Mouse (Mus musculus): ENCODE results near the gene Twist2. TPM values are rescaled to one million over a fixed set of nuclear protein-coding genes. Genes with fewer than 3 reads are reported as not detected.
A peak's percentile ranks its signal among the peaks of the same experiment; 100 is the strongest.

The Twist2 gene
- polyA plus RNA-seq, 3 experiments from 2014 or later, result not detected

DNA sequence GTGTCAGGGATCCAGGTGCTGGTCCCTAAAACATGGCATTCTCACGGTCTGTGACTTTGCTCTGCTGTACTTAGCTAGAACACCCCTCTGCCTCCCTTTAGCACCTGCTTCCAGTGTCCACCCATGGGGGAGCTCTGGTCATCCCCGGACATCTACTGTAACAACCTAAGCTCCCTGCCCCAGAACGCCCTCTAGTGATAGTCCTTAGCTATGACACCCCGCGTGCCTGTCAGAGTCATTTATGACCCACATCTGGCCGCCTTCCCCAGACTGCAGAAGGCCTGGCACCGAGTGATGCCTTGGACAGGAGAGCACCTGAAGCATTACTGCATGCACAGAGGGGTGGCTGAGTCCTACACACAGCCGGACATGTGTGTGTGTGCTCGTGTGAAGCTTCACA lies 18.0 kb downstream of the Twist2 start:
- ATAC-seq, result no peak

DNA sequence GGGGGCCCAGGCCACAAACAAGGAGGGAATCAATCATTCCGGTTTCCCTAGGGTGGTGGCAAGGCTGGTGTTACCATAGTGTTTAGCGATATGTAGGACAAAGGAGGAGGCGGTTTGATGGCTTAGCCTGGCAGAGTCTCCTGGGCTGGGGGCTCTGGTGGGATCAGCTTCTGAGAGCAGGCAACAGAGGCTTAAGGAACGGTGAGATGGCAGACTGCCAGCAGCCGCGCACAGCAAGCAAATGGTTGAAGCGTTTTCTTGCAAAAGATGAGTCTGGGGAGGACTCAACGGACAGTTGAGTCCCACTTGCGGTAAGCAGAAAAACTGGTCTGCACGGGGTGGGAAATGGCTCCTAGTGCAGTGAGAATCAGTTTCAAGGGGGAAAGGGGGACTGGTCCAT lies 19.3 kb downstream of the Twist2 start:
- ATAC-seq, result no peak

DNA sequence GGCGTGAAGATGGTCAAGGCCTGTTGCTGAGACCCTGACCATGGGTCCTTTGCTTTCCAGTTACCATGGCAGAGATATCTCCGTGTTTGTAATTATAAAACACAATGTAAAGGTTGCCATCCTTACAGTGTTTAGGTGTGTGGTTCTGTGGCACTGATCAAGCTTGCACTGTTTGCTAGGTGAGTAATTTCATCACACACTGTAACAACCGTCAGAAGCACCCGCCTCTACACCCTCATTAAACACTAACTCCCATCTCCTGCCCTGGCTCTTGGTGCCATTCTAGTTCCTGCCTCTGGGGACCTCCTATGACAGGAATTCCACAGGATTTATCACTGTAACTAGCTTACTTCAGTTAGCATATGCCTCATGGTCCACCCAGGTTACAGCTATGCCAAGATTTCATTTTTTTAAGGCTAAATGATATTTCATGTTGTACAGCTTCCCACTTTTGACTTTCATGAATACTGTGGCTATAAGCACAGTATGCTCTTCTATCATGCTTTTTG lies 21.1 kb downstream of the Twist2 start:
- no peak for ATAC-seq

DNA sequence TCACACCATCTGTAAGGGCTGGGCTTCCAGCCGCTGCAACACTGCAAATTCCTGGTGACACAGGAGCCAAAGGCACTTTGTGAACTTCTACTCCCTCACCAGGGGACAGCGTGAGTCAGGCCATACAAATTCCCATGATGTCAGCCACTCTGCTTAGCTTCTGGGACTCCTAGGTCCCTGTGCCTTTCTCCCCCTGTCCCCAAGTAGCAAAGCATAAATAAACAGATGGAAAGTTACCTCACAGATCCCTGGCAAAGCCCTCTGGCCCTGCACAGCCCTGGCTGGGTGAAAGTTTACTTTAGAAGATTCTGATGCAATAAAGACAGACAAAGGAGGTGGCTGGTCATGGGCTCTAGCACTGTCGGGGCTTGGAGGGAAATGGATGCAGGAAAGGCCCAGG lies 22.3 kb downstream of the Twist2 start:
- ATAC-seq, result no peak

DNA sequence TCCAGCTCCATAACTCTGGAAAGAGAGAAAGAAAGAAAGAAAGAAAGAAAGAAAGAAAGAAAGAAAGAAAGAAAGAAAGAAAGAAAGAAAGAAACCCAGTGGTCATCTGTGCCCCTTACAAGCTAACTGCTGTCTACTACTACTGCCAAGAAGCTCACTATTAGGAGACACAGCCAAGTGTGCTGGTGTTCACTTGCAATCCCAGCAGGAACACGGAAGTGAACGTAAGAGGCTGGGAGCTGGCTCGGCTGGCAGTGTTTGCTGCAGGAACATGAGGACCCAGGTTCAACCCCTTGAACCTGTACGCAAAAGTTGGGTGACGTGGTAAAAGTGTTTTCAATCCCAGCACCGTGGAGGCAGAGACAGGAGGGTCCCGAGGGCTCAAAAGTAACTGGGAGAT lies 22.7 kb downstream of the Twist2 start:
- ATAC-seq, result no peak

DNA sequence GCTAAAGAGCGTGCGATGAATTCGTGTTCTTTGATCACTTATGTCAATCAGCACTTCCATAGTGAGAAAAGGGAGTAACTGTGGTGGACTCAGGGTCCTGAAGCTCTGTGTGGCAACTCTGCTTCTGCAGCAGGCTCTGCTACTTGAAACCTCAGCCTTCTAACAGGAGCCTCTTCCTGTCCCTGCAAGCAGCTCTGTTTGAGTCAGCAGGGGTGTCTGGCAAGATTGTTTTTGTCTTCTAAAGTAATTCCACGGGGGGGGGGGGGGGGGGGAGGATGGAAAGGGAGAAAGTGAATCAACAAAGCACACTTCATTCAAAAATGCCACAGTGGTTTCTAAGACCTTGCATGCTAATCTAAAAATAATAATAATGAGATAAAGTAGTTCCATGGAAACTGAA lies 24.0 kb downstream of the Twist2 start:
- ATAC-seq, result peak; percentile 86

DNA sequence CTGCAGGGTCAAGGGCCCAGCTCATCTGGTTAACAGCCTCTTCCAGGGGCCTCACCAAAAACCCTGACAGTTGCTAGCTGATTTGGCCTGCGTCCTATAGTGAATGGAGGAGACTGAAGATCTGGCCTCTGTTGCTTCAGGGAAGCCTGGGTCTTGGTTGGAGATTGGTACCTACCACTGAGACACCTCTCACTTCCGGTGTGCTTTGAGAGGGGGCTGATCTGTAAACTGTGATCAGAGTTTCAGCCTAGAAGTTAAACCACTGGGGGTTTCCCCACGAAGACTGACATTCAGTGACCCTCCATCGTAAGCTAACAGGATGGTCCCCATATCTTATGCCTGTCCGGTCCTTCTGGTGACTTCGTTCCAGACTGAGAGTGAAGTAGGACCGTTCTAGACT lies 30.7 kb downstream of the Twist2 start:
- peak; percentile 79 for ATAC-seq

DNA sequence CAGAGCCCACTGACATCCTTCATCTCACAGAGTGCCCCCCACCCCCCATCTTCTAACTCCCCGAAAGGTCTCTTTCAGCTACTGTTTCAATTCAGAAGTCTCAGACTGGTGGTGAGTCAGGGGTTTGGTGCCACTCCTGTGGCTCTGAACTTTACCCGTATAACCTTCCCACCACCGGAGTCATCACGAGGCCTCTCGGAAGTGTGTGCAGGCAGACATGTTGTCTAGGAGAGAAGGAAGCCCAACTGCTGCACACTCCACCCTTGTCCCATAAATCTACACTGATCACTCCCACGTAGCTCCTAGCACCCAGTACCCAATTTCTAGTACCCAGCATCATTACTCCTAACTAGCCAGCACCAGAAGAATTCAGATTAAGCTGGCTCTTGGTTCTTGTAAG lies 38.3 kb downstream of the Twist2 start:
- no peak for ATAC-seq

DNA sequence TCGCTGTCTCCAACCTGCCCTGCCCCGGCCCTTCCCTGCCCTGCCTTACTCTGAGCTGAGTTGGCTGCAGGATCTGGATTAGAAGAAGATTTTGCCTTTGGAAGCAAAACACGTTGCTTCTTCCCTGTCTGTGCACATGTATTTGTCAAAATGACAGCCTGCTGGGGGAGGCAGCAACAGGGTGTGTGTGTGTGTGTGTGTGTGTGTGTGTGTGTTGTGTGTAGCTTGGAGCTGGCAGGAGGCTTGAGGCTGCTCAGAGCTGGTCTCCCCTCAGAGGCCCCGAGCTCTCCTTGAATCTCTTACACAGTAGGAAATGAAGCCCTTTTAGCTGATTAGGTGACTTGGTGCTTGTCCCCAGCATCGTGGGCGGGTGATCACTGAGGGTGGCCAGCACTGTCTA lies 38.7 kb downstream of the Twist2 start:
- no peak for ATAC-seq

DNA sequence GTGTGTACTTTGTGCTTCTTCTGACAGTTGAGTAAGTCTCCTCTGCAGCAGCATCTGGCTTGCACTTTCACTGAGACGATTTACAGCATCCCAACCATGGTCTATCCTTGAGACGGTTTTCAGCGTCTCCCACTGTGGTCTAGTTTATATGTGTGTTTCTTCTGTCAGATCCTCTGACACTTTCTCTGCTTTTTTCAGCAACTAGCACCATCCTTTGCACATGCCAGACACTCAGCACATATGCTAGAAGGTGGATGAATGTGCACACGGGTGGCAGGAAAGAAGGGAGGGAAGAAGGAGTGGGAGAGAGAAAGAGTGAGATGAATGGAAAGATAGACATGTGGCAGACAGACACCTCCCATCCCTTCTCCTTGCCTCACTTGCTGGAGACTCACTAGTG lies 43.0 kb downstream of the Twist2 start:
- ATAC-seq, result no peak

DNA sequence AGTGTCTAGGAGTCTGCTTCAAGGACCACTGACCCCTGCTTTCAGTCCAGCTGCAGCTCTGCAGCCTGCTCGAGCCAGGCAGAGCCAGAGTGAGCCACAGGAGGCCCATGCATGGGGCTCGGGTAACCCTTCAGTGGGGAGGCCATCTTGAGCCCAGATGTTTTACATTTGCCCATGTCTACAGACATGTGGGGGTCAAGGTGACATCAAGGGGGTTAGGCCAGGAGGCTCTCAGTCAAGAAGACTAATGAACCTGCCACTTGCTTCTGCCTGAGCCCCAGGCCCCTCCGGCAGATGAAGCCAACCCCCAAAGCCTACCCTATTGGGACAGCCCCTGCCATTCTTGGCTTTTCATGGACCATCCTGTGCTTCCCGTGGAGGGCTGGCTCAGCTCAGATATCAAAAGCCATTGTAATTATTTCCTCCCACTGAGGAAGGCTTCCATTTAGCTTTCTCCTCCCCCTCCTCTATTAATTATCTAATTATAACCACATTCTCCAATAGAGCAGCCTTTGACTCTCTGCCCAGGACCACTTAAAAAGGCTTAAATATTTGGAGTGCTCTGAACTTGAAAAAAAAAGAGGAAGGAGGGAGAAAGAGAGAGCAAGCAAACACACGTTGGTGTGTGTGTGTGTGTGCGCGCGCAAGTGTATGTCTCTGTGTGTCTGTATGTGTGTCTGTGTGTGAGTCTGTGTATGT lies 43.6 kb downstream of the Twist2 start:
- no peak for ATAC-seq

DNA sequence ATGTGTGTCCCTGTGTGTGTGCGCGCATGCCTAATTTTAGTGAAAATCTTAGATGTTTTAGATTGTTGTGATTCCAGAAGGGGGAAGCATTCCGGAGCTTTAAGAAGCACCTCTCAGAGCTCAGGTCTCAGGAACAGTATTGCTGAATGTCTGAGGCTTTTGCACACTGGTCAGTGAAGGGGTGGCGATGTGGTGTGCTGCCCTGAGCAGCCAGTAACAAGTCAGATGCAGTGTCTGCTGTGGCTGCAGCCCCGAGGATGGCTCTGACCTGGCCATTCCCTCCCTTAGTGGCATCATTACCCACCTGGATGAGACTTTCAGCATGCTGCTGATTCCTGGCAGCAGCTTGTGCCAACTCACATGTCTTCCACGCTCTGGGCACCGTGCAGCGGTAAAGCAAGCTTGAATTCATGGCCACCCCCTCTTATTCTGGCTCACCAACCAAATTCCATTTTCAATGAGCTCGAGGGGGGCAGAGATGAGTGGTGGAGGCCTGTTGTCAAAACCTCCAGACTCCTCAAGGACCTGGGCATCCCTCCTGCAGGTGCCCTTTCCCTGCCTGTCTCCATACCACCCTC lies 44.2 kb downstream of the Twist2 start:
- ATAC-seq, result no peak

DNA sequence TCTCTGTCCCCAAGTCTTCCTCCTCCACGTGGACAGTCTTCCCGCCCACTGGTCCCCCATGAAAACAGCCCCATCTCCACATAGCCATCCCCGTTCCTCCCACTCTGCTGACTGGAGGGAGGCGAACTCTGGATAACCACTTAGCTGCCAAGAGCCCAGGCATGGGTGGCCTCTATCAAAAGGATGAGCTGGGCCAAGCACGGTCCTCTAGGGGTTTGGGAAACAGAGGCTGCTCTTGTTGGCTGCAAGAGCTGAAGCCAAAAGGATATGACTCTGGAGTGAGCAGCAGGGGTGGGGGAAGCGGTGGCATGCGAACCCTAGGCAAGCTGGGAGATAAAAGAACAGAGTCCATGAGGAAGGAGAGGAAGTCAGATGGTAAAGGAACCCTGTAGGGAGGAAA lies 50.0 kb downstream of the Twist2 start:
- ATAC-seq, result no peak

DNA sequence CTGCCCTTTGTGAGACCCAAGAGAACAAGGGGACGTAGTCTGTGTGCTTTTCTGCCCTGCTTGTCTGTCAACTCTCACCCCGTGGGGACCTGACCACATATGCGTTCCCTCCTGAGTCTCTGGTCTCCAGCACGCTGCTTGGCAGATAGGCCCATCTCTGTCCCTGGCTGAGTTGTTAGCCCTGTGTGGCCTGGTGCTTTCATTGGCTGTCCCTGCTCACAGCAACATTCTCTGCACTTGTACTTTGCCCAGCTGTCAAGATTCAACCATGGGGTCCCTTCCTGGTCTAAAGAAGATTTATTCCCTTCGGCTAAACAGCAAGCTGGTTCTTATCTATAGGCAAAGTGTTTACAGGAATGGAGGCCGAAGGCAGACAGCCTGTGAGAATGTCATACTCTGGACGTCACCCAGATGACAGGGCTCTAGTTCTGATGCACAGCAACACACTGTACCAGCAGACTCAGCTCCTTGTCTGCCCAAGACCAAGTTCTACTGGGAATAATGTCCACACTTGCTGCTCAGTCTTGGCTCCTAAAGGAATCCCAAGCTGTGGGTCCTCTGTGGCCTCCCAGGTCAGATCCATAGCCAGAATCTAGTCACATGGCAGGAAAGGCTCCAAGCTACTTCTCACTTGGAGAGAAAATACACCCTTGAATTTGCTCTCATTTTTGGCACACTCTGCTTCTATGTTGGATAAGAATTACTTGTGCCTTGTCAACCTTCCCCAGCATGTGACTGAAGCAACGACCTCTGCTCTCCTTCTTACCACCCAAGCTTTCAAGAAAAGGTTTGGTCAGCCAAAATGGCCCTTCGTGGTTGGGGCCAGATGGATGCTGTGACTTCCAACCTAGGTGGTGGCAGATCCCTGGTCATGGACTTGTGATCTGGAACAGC lies 55.8 kb downstream of the Twist2 start:
- no peak for ATAC-seq

DNA sequence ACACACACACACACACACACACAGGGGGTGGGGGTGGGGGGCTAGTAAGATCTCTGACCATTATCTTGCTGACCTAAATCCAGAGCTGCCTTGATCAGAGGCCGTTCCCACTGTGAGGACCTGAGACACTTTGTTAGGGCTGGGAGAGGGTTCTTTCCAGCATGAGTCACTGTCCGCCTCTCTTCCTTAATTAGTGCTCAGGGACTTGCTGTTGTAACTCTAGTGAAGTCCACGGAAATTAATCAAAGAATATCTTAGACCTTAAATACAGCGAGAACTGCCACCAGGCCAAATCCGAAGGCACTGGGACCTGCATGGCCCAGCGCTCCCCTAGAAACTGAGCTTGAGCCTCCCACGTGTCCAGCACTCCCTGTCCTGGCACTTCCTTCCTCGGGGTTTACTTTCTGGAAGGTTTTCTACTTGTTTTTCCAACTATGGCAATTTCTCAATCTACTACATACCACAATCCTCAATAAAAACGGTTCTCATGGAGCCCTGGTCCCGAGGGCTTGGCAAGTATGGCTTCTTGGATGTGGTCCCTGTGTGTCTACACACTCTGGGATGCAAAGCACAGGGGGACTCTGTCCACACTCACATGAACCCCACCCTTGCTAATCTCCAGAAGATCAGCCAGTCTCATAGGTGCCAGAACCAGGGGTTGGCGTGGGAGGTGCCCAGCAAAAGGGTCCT lies 57.0 kb downstream of the Twist2 start:
- no peak for ATAC-seq

DNA sequence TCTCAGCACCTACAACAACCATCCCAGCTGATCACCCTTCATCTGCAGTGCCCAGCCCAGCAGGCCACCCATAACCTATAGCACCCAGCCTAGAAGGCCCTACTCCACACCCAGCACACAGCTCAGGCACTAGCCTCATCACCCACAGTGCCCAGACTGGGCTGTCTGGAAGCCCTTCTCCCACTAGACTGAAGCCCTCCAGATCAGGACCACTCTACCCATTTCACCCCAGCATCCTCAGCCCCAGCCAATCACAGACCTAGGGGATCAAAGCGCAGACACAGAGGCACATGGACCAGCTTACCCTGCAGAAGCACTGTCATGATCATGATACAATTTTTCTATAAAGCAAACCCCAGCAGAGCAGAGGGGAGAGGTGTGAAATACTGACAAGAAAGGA lies 57.6 kb downstream of the Twist2 start:
- no peak for ATAC-seq

DNA sequence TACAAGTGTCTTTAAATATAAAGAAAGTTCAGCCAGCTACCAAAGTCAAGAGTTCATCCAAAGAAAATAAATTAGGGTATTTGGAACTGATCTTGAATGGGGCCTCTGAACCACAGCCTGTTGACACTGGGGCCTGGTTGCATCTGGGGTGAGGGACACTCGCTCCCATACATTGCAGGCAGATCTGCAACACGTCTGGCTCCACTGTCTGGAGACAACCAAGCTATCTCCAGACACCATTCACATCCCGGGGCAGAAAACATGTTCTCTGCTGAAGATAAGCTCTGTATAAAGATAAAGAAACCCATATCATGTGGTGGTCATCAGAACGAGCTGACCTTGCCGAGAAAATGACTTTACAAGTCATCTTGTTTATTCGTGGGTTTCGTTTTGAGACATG lies 60.2 kb downstream of the Twist2 start:
- no peak for ATAC-seq

DNA sequence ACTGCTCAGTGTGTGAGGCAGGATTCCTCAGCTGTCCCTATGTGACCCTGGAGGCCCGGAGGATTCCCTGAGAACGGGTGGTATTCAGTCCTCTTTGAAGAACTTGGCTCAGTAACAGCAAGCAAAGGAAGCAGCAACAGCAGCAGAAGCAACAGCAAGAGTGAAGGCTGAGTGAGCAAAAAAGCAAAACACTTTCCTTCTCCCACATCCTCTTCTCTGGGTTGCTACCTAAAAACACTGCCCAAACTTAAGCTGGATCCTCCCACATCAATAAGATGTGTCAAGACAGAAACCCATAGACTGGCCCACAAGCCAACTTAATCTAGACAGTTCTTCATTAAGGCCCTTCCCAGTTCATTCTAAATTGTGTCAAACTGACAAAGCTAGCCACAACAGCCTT lies 64.7 kb downstream of the Twist2 start:
- no peak for ATAC-seq

DNA sequence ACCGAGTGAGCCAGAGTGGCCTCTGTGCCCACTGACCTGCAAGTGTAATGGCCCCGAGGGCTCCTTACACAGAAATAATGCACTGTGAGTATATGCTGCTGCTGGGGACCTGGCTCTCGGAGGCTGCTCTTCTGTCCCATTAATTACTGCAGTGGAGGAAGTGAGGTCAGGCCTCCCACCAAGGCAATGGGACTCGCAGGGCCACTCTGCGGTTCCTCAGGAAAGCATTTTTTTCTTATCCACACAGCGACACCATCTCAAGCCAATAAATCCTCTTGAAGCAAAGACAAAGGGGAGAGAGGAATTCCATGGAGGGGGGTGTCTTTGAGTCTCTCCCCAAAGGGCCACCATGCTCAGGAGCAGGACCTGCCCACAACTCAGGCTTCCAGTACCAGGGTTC lies 69.8 kb downstream of the Twist2 start:
- no peak for ATAC-seq

DNA sequence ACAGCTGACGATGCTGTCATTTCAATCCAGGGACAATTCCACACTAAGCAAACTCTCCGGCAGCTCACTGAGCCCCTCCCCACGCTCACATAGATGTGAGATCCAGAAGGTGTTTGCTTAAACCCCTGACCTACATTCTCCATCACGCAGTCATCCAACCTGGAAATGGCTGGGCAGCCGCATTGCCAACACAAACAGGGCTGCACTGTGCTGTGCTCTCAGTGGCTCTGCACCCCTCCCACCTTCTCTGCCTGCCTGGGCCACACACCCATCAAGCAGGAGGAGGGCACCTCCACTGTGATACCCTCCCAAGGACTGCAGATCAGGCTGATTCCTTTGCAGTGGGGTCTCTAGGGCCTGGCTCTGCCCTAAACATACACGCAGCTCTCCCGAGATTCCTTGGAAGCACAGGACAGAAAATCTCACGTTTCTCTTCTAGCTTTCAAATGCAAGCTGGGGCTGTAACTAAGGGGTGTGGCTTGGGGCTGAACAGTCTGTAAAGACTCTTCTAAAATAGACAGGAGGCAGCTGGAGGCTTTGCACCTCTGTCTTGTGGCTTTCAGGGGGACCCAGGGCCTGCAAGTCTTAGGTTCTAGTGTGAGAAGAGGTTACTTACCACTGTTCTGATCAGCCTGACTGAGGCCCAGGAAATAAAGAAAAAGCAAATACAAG lies 71.3 kb downstream of the Twist2 start:
- no peak for ATAC-seq

DNA sequence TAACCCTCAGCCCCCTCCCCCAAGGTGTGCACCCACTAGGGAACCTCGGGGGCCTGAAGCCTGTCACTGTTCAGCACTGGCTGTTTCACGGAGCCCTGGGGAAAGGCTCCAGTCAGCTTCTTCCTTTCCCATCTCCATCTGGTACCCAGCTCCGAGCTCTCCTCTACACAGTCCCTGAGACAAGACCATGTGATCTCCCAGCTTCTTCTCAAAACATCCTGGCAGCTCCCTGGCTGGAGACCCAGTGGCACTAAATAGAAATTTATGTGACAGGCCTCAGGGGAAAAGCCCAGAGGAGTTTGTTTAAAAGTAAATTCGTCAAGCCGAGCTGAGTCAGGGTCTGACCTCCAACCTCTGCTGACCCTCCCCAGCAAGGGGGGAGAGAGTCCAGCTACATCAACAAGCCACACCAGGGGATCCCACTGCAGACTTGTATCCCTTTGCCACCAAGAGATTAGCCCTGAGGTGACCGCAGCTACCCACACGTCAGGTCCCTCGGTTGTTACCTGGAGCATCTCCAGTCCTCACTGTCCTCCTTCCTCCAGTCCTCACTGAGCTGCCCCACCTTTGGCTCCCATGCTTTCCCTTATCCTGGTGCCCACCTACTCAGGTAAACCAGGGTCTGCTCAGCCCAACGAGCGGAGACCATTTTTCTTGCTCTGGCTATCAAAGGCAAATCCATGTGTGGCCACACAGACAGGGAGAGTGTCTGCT lies 72.5 kb downstream of the Twist2 start:
- no peak for ATAC-seq

DNA sequence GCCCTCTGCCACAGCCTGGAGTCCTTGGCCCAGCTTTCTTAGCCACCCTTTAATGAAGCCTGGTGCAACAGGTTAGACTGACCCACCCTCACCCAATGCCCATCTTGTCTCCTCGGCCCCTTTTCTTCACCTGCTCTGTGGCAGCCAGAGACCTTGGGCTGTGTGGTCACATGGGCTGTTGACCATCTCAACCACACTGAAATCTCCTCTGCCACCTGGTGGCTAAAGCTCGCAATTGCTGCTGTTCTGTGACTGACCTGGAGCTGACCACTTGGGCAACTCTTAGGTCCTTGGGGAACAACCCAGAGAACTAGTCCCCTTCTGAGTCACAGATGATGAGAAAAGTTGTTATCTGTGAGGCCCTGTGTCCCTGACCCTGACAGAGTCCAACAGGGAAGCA lies 73.4 kb downstream of the Twist2 start:
- ATAC-seq, result no peak
